Mouse (Mus musculus) kidney, postnatal 14 days (tissue): Measurements from ENCODE around the gene Iyd.
"Not testable (repeated sequence)": the region's sequence is repeated elsewhere in the genome, so short reads cannot be mapped to it uniquely, and the experiment has no call there.

ENCODE experiments used
- DNase-seq: peaks from one replicate; pipeline ENCODE4 v3.0.0; 2022; ENCODE audit warnings: mixed read lengths

The Iyd gene

GRCm38 (mm10) chr10:3540003-3540827 is at the start of gene Iyd:
Gene Iyd (plus strand): TSS chr10:3540240.
- DNase-seq: peak; percentile 75

- no peak for DNase-seq
Measured at GRCm38 (mm10) chr10:3496791-3497190, 43.2 kb upstream of the Iyd start.

- not testable (repeated sequence) for DNase-seq
Measured at GRCm38 (mm10) chr10:3500846-3501245, 39.2 kb upstream of the Iyd start.

DNA sequence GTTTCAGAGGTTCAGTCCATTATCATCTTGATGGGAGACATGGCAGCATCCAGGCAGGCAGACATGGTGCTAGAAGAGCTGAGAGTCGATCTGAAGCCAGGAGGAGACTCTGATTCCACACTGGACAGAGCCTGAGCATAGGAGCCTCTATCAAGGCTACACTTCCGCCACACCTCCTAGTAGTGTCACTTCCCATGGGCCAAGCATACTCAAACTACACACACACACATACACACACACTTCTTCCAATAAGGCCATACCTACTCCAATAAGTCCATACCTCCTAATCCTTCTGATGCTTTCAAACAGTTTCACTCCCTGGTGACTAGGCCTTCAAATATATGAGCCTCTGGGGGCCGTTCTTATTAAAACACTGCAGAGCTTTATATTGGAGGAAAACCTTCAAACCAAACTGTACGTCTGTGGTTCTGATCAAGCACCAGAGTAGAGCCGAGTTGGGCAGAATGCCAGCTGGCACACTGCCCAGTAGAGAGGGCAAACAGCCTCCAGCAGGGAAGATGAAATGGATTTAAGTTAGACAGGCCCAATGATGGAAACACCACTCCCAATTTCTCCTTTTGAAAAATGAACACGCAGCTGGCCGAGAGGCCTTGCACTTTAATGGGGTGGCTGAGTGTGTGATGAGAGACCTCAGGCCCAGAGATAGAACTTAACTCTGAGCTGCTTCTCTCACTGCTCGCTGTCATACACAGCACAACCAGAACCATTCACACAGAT is 32.4 kb upstream of the Iyd start:
- DNase-seq: peak; percentile 68

- DNase-seq: no peak
Measured at GRCm38 (mm10) chr10:3508222-3508588, 31.8 kb upstream of the Iyd start.

DNA sequence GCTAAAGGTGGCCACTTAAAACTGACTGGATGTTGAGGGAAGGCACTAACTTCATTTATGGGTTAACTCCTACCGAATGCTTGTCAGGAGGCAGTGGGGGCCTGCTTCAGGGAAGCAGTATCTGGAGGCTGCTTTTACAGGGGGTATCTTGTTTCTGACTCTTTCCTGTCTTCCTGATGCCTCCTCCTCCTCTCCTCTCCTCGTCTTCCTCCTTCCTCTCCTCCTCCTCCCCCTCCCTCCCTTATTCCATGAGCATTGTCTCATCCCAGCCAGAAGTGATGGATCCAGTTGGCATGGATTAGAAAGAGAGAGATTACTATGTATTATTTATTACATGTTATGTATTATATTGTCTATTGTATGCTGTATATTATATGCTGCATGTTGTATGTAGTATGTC is 31.3 kb upstream of the Iyd start:
- DNase-seq: no peak

DNA sequence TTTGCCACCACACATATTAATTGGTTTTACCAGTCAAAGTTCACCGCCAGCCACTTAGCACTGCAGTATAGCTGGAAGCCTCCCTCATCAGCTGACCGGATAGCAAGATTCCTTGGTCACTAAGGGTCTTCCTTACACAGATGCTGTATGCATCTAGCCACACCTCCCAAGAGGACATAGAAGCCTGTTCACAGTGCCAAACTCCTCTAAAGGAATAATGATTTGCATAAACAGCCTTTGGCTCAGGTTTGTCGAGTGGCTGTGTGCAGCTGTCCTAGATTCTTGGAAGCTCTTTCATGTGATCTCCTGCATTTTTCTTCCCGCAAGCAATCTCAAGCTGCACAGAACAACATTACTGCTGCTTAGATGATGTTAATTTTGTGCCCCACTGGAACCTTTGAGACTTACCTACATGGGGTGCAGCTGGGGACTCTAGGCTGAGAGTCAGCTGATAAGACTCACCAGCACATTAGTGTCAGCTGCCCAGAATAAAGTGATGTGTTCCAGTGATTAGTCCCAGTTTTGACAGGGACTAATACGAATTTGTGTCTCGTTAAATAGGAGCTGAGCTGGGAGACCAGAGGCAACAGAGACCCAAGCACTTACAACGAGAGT is 30.3 kb upstream of the Iyd start:
- no peak for DNase-seq

DNA sequence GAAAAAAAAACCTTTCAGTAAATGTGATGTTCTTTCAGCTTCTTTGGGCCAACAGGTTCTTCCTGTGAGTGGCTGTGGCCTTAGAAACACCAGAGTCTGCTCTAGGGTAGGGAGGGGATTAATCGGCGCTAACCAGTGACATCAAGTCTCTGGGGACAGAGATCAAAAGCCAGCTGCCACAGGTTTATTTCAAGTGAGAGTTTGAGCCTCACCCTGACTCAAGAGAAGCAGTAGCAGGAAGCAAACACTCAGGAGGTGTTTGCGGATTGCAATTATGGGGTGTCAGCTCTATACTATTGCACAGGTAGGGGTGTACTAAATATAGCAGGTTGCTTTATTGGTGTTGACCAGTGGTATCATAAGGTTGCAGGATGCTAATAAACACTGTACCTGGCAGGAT is 29.6 kb upstream of the Iyd start:
- DNase-seq: no peak

DNA sequence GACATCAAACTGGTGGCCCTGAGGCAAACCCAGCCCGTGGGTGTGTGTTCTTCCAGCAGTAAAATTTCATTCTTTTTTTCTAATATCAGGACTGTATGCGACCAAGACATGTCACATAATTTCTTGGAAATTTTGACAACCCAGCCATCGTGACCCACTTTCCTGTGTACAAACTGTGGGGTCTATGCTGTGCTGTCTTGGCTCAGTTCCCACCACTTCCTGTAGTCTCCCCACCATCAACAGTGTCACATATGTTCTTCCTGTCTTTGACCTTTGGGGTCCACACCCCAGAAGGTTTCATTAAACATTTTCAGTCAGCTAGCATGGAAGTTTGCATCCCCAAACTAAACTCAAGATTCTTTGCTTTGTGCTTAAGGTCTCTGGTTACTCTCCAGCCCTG is 28.6 kb upstream of the Iyd start:
- DNase-seq: no peak

GRCm38 (mm10) chr10:3512620-3513305 is 27.3 kb upstream of the Iyd start:
- no peak for DNase-seq

DNA sequence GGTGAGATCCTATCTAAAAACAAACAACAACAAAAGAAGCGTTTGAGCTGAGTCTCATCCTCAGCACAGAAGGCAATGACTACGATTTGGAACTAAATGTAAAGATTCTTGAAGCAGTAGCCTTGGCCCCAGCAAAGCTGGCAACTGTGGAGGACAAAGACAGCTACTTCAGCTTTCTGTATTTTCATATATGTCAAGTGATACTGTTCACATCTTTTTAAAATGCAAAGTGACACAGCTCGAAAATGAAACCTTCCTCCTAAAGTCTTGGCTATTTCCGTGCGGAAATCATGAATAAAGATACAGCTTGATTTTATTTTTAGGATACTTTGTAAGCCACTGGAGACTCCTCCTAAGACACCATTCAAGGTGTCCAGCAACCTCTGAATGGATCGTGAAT is 26.1 kb upstream of the Iyd start:
- no peak for DNase-seq

GRCm38 (mm10) chr10:3514634-3515033 is 25.4 kb upstream of the Iyd start:
- no peak for DNase-seq

DNA sequence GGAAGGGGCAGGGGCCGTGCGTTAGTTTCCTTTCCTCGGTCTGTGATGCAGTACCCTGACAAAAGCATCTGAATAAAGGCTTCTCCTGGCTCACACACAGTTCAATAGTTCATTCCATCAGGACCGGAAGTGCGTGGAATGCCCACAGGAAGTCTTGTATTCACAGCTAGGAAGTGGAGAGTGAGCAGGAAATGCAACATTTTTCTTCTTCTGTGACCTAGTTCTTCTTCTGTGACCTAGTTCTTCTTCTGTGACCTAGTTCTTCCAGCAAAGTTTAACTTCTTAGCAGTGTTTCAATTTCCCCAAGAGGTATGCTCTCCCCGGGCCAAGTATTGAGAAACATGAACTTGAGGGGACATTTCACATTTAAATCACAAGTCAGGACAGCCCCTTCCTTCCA is 23.6 kb upstream of the Iyd start:
- peak; percentile 14 for DNase-seq

DNA sequence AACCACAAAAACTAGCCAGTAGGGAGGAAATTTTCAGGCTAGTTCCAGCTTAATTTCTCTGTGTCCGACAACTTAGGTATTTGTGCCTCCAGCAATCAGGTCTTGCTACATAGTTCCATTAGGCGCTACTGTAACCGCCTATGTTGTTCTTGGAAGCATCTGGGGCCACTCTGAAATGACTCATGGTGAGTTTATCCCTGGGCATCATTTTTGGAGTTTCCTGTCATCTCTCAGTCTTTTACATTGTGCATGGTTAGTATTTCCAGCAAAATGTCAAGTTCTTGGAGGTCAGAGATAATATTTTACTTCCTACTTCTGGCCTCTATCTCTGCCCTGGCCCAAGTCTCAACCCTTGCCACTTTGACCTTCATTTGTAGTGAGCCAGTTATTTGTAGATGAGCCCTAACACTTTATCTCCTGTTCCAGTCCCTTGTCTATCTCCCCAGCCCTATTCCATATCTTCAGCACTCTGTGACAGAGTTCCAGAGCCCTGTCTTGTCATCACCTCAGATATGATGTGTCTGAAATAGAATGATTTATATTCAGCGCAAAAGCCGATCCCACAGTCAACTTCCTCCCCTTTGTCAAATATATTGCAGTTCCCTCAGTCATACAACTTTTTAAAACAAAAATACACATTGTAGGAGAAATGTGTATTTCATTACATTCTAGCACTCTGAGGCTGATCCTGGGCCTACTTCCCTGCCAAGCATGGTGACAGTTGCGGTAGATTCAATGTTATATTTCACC is 16.8 kb upstream of the Iyd start:
- no peak for DNase-seq

DNA sequence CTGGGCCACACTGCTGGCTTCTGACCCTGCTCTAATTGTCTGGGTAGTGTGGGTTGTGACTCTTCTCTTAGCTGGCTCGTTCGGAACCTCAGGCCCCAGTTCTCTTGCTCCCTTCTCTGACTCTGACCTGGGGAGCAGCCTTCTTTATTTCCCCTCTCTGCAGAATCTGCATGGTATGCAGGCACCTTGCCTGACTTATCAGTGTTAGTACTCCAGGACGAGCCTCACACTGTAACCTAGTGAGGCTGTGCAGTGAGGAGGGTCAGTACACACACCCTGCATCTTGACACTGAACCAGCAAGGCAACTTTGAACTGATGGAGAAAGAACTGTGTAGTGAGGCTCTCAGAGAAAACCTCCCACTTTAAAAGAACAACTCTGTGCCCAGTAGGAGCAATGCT is 15.5 kb upstream of the Iyd start:
- DNase-seq: no peak

- no peak for DNase-seq
Measured at GRCm38 (mm10) chr10:3525420-3526019, 14.5 kb upstream of the Iyd start.

DNA sequence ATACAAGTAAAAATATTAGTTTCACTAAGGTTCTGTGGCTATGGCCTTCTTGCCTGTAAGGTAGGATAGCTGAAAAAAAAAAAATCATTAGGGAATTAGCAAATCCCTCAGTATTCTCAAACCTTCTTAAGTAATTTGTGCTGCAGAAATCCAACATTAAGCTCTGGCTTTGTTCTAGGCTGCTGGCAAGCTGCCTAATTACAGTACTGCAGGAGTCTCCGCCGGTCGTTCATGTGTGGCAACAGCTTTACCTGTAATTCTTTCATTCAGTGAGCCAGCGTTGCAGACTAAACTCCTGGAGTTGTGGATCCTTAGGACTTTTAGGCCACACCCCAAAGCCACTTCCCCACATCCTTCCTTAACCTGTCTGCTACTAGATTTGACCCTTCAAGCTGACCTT is 10.2 kb upstream of the Iyd start:
- DNase-seq: peak; percentile 33

DNA sequence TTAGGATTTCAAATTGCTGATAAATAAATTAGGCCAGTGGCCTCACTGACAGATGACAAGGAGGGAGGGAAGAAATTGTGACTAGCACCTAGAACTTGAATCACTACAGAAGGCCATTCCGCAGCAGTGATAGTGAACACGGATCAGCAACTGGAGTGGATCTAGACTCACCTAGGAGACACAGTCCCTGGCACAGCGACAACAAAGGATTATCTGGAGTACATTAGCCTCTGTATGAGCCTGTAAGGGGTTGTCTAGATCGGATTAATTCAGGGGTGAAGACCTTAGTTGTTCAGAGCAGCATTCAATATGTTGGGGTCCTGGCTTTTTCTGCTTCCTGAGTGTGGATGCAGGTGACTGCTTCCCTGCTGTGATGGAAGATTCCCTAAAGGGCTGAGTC is 9.4 kb upstream of the Iyd start:
- no peak for DNase-seq

DNA sequence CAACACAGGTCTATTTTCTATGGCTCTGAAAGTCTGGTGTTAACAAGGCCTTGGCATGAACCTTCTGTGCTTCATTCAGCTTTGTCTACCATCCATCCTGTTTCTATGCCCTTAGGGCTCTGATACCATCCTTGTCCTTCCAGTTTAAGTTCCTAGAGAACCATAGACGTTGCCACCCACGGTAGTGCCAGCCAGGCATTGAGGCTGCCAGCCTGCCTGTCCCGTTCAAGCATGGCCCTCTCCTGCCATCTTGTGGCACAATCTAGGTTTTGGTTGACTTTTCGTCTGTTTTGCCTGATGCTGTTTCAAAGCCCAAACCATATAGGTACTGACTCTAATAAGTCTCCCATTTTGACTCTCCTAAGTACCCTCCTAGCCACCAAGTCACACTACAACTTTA is 8.7 kb upstream of the Iyd start:
- peak; percentile 78 for DNase-seq

- peak; percentile 54 for DNase-seq
Measured at GRCm38 (mm10) chr10:3534445-3534844, 5.6 kb upstream of the Iyd start.

GRCm38 (mm10) chr10:3536361-3536760 is 3.7 kb upstream of the Iyd start:
- no peak for DNase-seq

DNA sequence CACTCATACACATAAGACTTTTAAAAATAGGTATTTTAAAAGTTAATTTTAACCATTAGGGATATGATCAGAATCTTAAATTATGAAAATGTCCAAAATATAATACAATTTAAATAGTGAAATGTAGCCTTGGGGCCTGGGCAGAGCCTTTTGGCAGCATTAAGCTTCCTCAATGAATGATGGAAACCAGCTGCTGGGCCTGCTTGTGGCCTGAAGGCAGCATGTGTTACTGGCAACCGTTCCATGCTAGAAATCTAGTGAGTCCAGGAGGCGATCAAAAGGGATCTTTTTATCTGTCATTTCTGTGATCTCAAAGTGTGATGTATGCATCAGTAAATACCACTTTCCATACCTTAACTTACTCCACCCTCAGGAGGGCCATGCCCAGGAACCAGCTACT is 9.3 kb downstream of the Iyd start:
- DNase-seq: peak; percentile 66
